Mouse (Mus musculus): ENCODE measurements around the gene Ndel1.

- TF ChIP-seq CTCF (IDR thresholded peaks at IDR 0.05; ENCODE audit: insufficient read depth, low read depth, low read length), result no peak
- no peak for TF ChIP-seq POLR2A (IDR thresholded peaks at IDR 0.05; ENCODE audit: insufficient read depth, low read depth, low read length)
These were observed 8.0 kb downstream of the Ndel1 start for GRCm38 (mm10) chr11:68863631-68864091.
